8 mouse cellular contexts compared by ENCODE assay signal in the genomic region with DNA sequence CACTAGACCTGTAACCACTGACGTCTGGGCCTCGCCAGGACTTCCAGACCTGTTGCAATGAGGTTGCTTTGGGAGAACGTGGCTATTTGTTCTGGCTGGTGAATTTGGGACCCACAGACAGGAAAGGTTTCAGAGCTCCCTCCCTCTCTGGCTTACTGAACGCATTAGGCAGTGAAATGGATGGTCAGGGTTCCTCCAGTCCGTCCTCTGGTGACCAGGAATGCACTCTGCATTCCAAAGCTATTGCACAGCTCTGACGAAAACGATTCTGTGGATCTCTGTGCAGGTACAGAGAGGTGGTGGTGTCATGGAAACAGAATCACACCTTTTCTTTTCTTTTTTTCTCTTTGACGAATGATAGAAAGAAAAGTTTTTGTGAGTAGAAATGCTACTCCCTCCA. TPM values are rescaled to one million over a fixed set of nuclear protein-coding genes. Genes with fewer than 3 reads are reported as not detected.
DNase-seq lines count a peak whose midpoint lies in the region; ATAC-seq and TF ChIP-seq lines count a peak whose summit lies in the region.

No protein-coding gene starts in this region.

- H3K4me2 ChIP-seq in kidney, postnatal 0 days (ENCODE audit: low read length), result peak overlapping the region; percentile 88; the same call in 1 of the 2 replicates
- H3K4me2 ChIP-seq in midbrain, embryonic 15.5 days, result peak overlapping the region; percentile 88; the same call in 1 of the 2 replicates

- no peak for TF ChIP-seq CTCF in kidney, postnatal 0 days (IDR thresholded peaks at IDR 0.05; ENCODE audit: low read depth)

- H3K9me3 ChIP-seq in kidney, postnatal 0 days (replicated peaks; ENCODE audit: low read length), result no peaks in the 10 kb centered on the region
- H3K9me3 ChIP-seq in embryonic facial prominence, embryonic 10.5 days, result peaks cover 14% of the 10 kb centered on the region; the same call in 1 of the 2 replicates
- H3K9me3 ChIP-seq in midbrain, embryonic 15.5 days, result no peaks in the 10 kb centered on the region

- no peak overlapping the region for H3K9ac ChIP-seq in kidney, postnatal 0 days (ENCODE audit: low read depth, low read length)
- no peak overlapping the region for H3K9ac ChIP-seq in midbrain, embryonic 15.5 days

- 45% methylated on average over 8 of the region's 8 CpGs for WGBS in kidney, postnatal 0 days
- 81% methylated on average over 8 of the region's 8 CpGs for WGBS in embryonic facial prominence, embryonic 10.5 days
- 81% methylated on average over 8 of the region's 8 CpGs for WGBS in midbrain, embryonic 15.5 days

- DNase-seq in kidney, postnatal 0 days (ENCODE audit: low spot score), result peak; percentile 23
- no peak for DNase-seq in kidney, adult 9 months
- DNase-seq in embryonic facial prominence, embryonic 10.5 days (ENCODE audit: low spot score), result no peak
- DNase-seq in induced T-regulatory cell, adult 2 months (ENCODE audit: low read depth), result peak; percentile 11
- DNase-seq in natural killer cell, adult 2 months (ENCODE audit: low spot score in 2 of 2), result no peak
- DNase-seq in urinary bladder, adult 18-20 months (ENCODE audit: low spot score in 2 of 2), result no peak
- DNase-seq in urinary bladder, postnatal 25 days (ENCODE audit: low spot score), result no peak

- H3K27me3 ChIP-seq in kidney, postnatal 0 days (ENCODE audit: insufficient read depth, low read length), result no peaks in the 10 kb centered on the region
- no peaks in the 10 kb centered on the region for H3K27me3 ChIP-seq in embryonic facial prominence, embryonic 10.5 days (replicated peaks; ENCODE audit: low read depth, poor library complexity, severe bottlenecking)
- H3K27me3 ChIP-seq in midbrain, embryonic 15.5 days (replicated peaks), result no peaks in the 10 kb centered on the region

- H3K36me3 ChIP-seq in kidney, postnatal 0 days (ENCODE audit: insufficient read depth, low read length), result no peaks in the 10 kb centered on the region
- peaks cover 41% of the 10 kb centered on the region for H3K36me3 ChIP-seq in embryonic facial prominence, embryonic 10.5 days (replicated peaks)
- no peaks in the 10 kb centered on the region for H3K36me3 ChIP-seq in midbrain, embryonic 15.5 days (replicated peaks)

- H3K4me1 ChIP-seq in kidney, postnatal 0 days (replicated peaks; ENCODE audit: insufficient read depth, low read length), result peaks cover 10% of the 10 kb centered on the region
- peaks cover 18% of the 10 kb centered on the region for H3K4me1 ChIP-seq in embryonic facial prominence, embryonic 10.5 days
- H3K4me1 ChIP-seq in midbrain, embryonic 15.5 days, result peaks cover 28% of the 10 kb centered on the region

- no peak overlapping the region; the same call in 1 of the 2 replicates for H3K4me3 ChIP-seq in kidney, postnatal 0 days (replicated peaks; ENCODE audit: low read depth, low read length)
- H3K4me3 ChIP-seq in embryonic facial prominence, embryonic 10.5 days, result peak overlapping the region; percentile 100; the same call in 1 of the 2 replicates
- H3K4me3 ChIP-seq in midbrain, embryonic 15.5 days, result no peak overlapping the region

- no peak for ATAC-seq in kidney, postnatal 0 days (replicated peaks; ENCODE audit: low FRiP score, low read depth)
- ATAC-seq in midbrain, embryonic 15.5 days (replicated peaks), result no peak

- no peak overlapping the region for H3K27ac ChIP-seq in kidney, postnatal 0 days
- H3K27ac ChIP-seq in embryonic facial prominence, embryonic 10.5 days (replicated peaks), result no peak overlapping the region
- H3K27ac ChIP-seq in midbrain, embryonic 15.5 days, result no peak overlapping the region

RNA-seq across cellular contexts. Expression of a gene that starts 1.9 kb away (rescaled TPM):
- polyA plus RNA-seq in kidney, postnatal 0 days (2015; fragmentation: Nextera tagmentation; extraction: Ambion mirVana), result 119 and 125 TPM in 2 replicates
- 154 and 163 TPM in 2 replicates for polyA plus RNA-seq in embryonic facial prominence, embryonic 10.5 days (2016; fragmentation: Nextera tagmentation; extraction: Ambion mirVana)
- polyA plus RNA-seq in midbrain, embryonic 15.5 days (2015; fragmentation: Nextera tagmentation; extraction: Ambion mirVana), result 138 and 139 TPM in 2 replicates

RNA-seq across cellular contexts. Expression of a gene that starts 41.1 kb away (rescaled TPM):
- polyA plus RNA-seq in kidney, postnatal 0 days (2015; fragmentation: Nextera tagmentation; extraction: Ambion mirVana), result 7.7 and 7.8 TPM in 2 replicates
- 7.7 and 8.8 TPM in 2 replicates for polyA plus RNA-seq in embryonic facial prominence, embryonic 10.5 days (2016; fragmentation: Nextera tagmentation; extraction: Ambion mirVana)
- polyA plus RNA-seq in midbrain, embryonic 15.5 days (2015; fragmentation: Nextera tagmentation; extraction: Ambion mirVana), result 9.0 and 9.7 TPM in 2 replicates

Comparison
In these comparisons a context has a peak if more than half of its experiments do, and no peak if none do; other contexts are left out.
1. DNase-seq: peak in kidney, postnatal 0 days (single experiment) and induced T-regulatory cell, adult 2 months (single experiment); none in kidney, adult 9 months (single experiment), embryonic facial prominence, embryonic 10.5 days (single experiment), natural killer cell, adult 2 months (0 of 2), urinary bladder, adult 18-20 months (0 of 2) and urinary bladder, postnatal 25 days (single experiment).